Mouse (Mus musculus): ENCODE results near the gene Rdh8.

Rdh8 gene

DNA sequence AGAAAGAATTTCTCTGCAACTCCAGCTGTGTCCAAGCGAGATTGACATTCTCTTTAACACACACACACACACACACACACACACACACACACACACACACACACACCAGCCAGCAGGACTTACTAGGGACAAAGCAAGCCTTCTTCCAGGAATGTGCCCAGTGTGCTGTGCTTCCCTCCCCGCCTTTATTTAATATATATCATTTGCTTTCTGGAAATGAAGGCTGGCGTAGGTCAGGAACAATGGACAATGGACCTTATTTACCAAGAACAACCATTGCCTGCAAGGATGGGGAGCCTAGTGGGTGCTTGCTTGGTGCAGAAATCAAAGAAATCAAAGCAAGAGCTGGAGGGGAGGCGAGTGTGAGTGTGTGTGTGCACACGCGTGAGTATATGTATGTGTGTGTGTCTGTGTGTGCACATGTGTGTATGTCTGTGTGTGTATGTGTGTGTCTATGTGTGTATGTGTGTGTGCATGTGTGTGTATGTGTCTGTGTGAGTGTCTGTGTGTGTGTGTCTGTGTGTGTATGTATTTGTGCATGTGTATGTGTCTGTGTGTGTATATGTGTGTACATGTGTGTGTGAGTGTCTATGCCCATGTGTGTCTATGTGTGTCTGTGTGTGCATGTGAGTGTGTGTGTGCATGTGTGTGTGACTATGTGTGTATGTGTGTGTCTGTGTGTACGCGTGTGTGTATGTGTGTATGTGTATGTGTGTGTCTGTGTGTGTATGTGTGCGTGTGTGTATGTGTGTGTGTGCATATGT is 19.1 kb downstream of the Rdh8 start:
- DNase-seq (ENCODE audit: low spot score in 2 of 2) = no peak

DNA sequence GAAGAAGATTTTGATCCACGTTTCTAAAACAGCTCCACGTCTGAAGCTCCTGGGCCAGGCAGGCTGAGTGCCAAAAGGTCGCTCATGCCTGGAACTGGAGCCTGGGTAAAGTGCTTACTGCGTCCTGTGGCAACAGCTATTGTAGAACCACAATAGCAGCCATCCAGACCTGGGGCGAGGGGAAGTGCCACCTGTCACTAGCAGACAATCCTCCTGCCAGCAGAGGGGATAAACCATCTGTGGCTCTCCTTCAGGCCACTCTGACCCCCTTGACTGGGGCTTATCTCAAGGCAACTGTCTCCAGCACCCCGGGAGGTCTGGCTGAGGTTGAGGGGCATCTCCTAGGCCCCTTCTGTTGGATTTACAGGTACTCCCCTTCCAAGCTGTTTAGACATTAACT is 20.6 kb downstream of the Rdh8 start:
- DNase-seq (ENCODE audit: low spot score in 2 of 2) = no peak

DNA sequence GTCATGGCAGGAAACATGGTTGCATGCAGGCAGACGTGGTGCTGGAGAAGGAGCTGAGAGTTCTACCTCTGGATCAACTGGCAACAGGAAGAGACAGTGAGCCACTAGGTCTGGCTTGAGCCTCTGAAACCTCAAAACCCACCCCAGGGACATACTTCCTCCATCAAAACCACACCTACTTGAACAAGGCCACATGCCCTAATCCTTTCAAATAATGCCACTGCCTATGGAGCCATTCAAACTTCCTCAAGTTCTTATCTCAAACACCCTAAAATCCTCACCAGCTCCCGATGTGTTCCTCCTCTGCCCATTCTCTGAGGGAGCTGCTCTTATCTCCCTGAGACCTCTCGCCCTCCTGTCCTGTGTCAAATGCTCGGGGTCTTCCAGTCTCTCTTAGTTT is 23.9 kb downstream of the Rdh8 start:
- no peak for DNase-seq (ENCODE audit: low spot score in 2 of 2)

DNA sequence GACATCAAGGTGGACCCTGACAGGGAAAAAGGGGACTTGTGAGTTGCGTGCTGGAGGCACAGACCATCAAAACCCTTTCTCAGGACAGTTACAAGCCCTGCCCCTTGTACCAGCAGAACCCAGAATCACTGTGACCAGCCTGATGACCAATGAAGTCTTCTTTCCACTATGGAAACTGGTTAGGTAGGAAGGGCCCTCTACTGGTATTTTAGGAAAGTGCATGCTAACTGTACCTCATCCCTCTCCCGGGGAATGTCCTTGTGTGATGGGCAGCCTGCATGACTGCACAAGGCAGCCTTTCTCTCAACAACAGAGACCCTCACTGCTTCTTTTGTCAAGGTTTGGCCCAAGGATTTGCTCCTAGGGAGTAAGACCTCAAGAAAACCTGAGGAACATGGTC is 24.4 kb downstream of the Rdh8 start:
- DNase-seq (ENCODE audit: low spot score in 2 of 2) = no peak

DNA sequence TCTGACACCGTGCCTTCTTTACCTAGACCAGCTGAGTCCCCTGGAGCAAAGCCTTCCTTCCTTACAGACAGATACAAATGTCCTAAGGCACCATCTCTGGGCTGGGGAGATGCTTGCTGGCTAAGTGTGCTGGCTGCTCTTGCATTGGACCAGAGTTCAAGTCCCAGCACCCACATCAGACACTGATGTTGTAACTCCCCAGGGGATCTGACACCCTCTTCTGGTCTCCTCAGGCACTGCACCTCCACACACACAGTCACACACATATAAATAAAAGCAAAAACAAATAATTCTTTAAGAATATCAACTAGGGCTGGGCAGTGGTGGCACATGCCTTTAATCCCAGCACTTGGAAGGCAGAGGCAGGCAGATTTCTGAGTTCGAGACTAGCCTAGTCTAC is 31.9 kb downstream of the Rdh8 start:
- DNase-seq (ENCODE audit: low spot score in 2 of 2) = no peak

DNA sequence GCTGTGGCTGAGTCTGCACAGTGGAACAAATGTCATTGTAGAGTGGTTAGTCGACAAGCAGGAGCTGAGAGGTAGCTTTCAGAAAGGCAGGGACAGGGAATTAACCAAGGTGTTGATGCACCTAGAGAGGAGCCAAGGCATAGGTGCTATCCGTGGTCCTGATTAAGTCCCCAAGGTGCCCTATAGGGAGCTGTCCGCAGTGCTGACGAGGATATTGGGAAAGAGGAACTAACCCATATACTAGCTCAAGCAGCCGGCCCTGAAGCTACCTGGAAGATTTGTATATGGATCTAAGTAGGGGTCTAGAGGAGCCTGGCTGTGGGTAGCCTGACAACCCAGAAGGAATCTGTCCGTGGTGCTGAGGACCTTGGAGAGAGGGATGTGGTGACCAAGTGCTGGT is 38.8 kb downstream of the Rdh8 start:
- peak; percentile 60 to 80 for DNase-seq (ENCODE audit: low spot score in 2 of 2)

DNA sequence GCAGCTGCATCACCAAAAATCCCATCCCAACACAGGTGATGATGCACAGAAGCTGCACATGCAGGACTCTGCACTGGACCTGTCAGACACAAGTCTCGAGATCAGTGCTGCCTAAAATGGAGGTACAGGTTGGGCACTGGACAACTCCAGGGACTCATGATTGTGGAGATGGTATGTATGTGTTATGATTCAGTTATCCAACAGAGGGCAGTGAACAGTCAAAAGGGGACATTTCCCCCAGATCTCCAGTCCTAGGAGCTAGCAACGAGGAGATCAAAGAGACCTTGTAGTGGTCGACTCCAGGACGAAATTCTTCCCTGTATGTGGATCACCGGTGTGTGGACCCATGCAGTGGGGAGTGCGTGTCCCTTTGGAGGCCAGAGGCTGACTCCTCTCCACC is 41.6 kb downstream of the Rdh8 start:
- no peak for DNase-seq (ENCODE audit: low spot score in 2 of 2)

DNA sequence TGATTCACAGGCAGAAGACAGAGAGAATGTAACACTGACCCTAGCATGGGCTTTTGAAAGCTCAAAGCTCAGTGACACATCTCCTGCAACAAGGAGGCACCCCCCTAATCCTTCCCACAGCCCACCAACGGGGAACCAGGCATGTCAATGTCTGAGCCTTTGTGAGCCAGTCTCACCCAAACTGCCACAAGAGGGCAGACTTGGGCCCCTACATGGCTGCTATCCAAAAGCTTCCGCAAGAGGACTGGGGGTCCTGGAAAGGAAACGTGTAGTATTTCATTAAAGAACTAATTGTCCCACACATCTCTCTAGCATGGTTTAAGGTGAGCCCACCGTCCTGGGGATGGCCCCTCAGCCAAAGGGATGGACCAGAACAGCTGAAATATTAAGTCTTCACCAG is 43.5 kb downstream of the Rdh8 start:
- no peak for DNase-seq (ENCODE audit: low spot score in 2 of 2)

DNA sequence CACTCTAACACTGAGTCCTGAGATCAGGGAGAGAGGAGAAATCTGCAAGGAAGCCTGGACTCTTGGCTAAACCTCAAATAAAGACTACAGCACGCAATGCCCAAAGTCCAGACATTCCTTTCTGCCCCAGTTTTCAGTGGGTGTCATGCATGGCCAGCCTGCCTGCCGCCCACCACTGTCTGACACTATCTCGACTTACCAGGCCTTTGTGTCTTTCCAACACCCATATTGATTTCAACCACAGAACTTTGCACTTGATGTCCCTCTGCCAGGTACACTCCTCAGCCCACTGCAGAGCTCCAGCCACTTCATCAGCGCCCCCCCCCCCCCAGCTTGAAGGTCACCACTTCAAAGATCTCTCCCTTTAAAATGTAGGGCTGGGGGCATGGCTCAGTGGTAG is 43.9 kb downstream of the Rdh8 start:
- no peak for DNase-seq (ENCODE audit: low spot score in 2 of 2)

DNA sequence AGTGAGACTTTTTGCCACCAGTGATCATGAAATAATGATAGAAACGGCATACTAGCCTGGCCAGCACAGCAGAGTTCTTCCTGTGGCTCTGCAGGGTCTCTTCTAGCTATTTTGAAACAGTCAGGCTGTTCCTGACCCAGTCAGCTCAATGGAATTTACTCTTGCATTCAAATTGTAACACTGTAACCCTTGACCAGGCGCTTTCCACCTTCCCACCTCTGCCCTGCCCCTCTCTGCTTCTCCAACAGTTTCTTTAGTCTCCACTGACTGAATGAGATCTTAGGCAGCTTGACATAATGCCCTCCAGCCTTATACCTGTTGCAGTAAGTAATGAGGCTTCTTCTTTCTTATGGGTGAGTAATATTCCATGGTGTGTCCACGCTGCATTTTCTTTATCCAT is 48.6 kb downstream of the Rdh8 start:
- DNase-seq (ENCODE audit: low spot score in 2 of 2) = no peak

DNA sequence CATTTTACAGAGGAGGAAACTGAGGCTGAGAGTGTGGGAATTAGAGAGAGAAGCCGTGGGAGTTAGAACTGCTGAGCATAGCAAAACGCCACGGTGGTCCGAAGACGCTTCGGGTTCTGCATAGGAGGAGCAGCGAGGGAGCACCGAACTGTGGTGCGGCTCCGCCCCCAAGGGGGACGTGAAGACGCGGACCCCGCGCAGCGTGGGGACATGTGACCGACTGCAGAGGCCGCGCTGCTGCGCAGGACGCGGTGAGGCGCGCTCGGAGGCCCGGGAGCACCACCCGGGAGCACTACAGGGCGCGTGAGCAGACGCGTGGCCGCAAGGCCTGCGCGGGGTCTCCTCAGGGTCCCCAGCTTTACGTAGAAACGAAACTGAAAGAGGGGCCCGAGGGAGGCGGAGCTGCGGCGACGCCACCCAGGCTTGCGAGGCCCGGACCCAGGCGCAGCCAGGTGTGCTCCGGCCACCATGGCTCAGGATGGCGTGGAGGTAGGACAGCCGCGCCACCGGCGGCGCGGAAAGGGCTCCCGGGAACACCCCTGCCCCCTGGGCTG is 50.2 kb downstream of the Rdh8 start, which contains the start of gene A230050P20Rik:
Gene A230050P20Rik (plus strand): TSS at position 195 of the 554 bp plus-strand sequence.
- peak in 1 of 2 experiments; percentile 40 for DNase-seq (ENCODE audit: low spot score in 2 of 2)

DNA sequence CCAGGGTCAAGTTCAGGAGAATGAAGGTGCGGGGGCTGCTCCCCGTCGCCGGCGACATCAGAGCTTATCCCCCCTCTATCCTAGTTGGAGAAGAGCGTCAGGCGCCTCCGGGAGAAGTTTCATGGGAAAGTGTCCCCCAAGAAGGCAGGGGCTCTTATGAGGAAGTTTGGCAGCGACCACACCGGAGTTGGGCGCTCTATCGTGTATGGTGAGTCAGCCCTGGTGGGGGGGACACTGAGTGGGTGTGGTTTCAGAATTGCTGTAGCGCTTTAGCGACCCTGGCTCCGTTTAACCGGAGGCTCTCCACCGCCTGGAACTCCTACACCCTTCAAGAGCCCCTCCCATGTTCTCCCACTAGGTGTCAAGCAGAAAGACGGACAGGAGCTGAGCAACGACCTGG is 50.9 kb downstream of the Rdh8 start:
- no peak for DNase-seq (ENCODE audit: low spot score in 2 of 2)

DNA sequence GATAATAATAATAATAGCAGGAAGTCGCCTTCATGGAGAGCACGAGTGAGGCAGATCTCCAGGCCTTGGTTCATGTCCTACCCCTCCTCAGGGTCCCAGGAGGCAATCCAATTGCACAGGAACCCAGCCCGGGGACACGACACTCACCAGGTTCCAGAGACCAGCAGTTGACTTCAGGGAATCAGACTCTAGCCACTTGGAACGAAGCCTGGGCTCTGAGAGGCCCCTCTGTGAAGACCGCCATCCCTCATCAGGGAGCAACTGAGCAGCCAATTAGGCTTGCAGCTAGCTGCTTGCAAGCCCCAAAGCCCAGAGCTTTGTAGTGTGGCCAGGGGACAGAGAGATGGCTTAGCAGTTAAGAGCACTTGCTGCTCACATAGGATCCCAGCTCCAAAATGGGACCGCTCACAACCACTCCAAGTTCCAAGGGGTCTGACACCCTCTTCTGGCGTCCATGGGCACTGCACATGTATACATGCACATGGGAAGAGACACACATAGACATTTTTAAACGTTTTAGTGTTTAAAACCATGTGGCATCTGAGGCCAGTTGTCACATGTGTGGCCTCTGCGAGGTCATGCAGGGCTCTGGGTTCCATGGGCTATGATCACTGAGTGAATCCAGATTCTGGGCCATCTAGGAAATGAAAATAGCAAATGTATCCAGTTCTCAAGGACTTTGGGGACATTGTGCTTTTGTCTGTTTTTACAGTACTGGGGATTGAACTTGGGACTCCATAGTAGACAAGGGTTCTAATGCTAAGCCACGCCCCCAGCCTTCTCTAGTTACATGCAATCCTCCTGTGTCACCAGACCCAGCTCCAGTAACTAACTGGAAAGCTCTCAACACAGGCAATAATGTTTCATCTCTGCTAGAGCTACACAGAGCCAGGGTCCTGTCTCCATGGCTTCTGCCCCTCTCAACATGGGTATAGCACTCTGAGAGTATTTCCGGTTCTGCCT is 52.2 kb downstream of the Rdh8 start:
- no peak for DNase-seq (ENCODE audit: low spot score in 2 of 2)

DNA sequence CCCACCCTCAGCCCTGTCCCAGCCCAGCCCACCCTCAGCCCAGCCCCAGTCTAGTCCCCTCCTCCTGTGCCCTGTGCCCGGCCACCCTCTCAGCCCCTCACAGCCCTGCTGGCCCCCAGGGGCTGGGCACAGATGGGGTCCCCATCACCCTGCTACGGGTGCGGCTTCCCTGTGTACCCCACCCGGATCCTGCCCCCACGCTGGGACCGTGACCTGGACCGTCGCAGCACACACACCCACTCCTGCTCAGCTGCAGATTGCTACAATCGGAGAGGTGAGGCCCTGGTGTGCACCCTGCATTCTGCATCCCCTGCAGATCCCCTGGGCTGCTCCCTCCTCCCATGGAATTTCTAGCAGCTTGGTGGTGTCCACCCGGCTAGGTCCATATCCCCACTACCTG is 54.7 kb downstream of the Rdh8 start:
- DNase-seq (ENCODE audit: low spot score in 2 of 2) = no peak

DNA sequence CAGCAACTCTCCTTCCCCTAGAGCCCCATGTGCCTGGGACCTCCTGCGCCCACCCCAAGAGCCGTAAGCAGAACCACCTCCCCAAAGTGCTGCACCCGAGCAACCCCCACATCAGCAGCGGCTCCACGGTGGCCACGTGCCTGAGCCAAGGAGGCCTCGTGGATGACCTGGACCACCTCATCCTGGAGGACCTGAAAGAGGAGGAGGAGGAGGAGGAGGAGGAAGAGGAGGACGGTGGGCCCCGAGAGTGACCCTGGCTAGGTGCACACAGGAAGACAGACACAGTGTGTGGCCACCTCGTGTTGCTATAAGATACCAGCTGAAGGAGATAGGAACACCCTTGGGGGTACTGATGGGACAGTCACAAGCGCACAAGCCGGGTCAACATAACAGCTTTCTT is 55.2 kb downstream of the Rdh8 start:
- DNase-seq (ENCODE audit: low spot score in 2 of 2) = no peak

DNA sequence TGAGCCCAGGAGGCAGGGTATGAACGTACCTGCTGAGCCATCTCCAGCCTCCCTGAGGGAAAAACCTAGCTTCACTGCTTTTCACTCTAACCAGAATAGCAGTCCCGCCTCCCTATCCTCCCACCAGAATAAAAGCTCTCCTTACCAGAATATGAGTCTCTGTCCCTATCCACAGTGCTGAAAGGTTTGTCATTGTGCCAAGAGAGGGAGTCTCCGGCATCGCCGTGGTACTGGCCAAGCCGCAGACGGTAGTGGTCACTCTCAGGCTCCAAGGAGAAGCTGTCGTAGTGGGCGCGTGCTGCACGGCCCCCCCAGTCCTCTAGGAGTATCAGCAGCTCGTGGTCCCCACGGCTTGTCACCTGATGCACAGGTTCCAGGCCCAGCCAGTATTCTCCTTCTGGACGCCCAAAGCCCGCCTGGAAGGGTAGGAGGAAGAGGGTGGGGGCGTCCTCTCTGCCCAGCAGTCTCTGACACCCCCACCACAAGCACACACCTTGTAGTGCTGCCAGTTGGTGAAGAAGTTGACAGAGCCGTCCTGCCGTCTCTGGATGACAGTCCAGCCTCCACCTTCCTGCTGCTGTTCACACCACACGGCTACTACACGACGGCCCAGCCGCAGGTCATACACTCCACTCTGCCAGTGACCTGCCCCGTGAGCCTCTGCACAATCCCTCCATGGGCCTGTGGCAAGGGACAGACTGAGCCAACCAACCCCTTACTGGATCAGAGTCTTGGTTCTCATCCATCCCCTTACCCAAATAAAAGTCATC is 56.9 kb downstream of the Rdh8 start:
- DNase-seq (ENCODE audit: low spot score in 2 of 2) = peak in 1 of 2 experiments; percentile 62
